Mouse (Mus musculus) frontal cortex, adult (tissue): ENCODE results near the gene Dhx9.

Experiments
- ATAC-seq: cut with Nextera tagmentation; 2 replicates; pipeline ENCODE4 v1.9.2; 2017; ENCODE audit warnings: mild to moderate bottlenecking, moderate library complexity, mixed read lengths; ENCODE audit not compliant: low TSS enrichment

The Dhx9 gene

GRCm38 (mm10) chr1:153485201-153485796 lies 2.2 kb downstream of the Dhx9 start:
- no peak for ATAC-seq

GRCm38 (mm10) chr1:153481025-153481412 lies 6.4 kb downstream of the Dhx9 start:
- no peak for ATAC-seq

GRCm38 (mm10) chr1:153480386-153481024 lies 7.0 kb downstream of the Dhx9 start:
- ATAC-seq = peak; percentile 59; the same call in 1 of the 2 replicates

GRCm38 (mm10) chr1:153479296-153479695 lies 8.2 kb downstream of the Dhx9 start:
- ATAC-seq = no peak

- no peak for ATAC-seq
Observed at GRCm38 (mm10) chr1:153461796-153462195, 25.7 kb downstream of the Dhx9 start.

GRCm38 (mm10) chr1:153456137-153456536 lies 31.3 kb downstream of the Dhx9 start:
- ATAC-seq = no peak

- ATAC-seq = no peak
Observed at GRCm38 (mm10) chr1:153453146-153453642, 34.3 kb downstream of the Dhx9 start.

- ATAC-seq = peak; percentile 82
Observed at GRCm38 (mm10) chr1:153451237-153452154, 36.0 kb downstream of the Dhx9 start.

- no peak for ATAC-seq
Observed at GRCm38 (mm10) chr1:153446120-153446831, 41.2 kb downstream of the Dhx9 start.

- no peak for ATAC-seq
Observed at GRCm38 (mm10) chr1:153443632-153444031, 43.8 kb downstream of the Dhx9 start.

- no peak for ATAC-seq
Observed at GRCm38 (mm10) chr1:153443019-153443418, 44.4 kb downstream of the Dhx9 start.

GRCm38 (mm10) chr1:153441656-153442055 lies 45.8 kb downstream of the Dhx9 start:
- no peak for ATAC-seq

- peak; percentile 96 for ATAC-seq
Observed at GRCm38 (mm10) chr1:153440752-153441151, 46.7 kb downstream of the Dhx9 start.

- no peak for ATAC-seq
Observed at GRCm38 (mm10) chr1:153437536-153437935, 49.9 kb downstream of the Dhx9 start.

- ATAC-seq = no peak; the same call in 1 of the 2 replicates
Observed at GRCm38 (mm10) chr1:153433851-153434589, 53.4 kb downstream of the Dhx9 start.

GRCm38 (mm10) chr1:153432329-153432728 lies 55.1 kb downstream of the Dhx9 start:
- ATAC-seq = no peak

- no peak for ATAC-seq
Observed at GRCm38 (mm10) chr1:153431701-153432100, 55.8 kb downstream of the Dhx9 start.

- no peak for ATAC-seq
Observed at GRCm38 (mm10) chr1:153431158-153431557, 56.3 kb downstream of the Dhx9 start.

- ATAC-seq = peak; percentile 79
Observed at GRCm38 (mm10) chr1:153424770-153425584, 62.5 kb downstream of the Dhx9 start, which contains the start of gene Shcbp1l. Gene Shcbp1l, plus strand, starts transcription at chr1:153425162.

- 0 out of 2 replicates have a peak, but pooled peaks have one; percentile 16 for ATAC-seq
Observed at GRCm38 (mm10) chr1:153424271-153424670, 63.2 kb downstream of the Dhx9 start.
